Mouse (Mus musculus) erythroblast, embryonic 14.5 days (primary cell): ENCODE results near the gene Abcb9.

ENCODE experiments used
- GATA1 ChIP-seq: IDR thresholded peaks from 2 replicates; pipeline ENCODE4 v1.6.1; 2012; ENCODE audit warnings: low read length, inconsistent platforms, mixed read lengths
- TAL1 ChIP-seq: IDR thresholded peaks from 3 replicates; pipeline ENCODE4 v1.6.1; 2012; ENCODE audit warnings: low read length, inconsistent platforms, mixed read lengths

DNA sequence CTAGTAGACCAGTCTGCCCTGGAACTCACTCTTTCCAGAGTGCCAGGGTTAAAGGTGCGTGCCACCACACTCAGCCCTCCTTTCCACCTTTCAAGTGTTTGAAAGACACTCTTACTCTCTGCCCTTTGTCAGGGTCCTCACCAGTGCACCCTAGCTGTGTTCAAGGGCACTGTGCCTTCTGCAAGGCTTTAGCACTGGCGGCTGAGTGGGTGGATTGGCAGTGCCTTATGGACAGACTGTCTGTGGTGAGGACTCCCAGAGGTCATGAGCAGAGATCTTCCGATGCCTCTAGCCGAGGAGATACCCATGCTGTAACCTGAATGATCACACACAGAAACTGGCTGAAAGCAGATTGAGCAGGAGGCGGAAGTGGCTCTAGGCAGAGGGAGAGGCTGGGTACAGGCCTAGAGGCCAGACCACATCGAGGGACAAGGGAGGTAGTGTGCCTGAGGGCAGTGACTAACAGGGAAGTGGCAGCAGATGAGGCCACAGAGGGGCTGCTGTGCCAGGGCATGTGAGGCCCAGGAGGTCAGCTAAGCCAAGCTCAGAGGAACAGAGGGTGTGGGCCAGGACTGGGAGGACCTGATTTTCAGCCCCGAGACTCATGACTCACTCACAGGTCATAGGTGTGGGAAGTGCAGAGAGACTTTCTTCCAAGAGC is 48.7 kb downstream of the Abcb9 start:
- TF ChIP-seq GATA1 (no peak), TAL1 (no peak)
